Mouse (Mus musculus): ENCODE data around the gene C1ql3. TPM values are rescaled to one million over a fixed set of nuclear protein-coding genes. Genes with fewer than 3 reads are reported as not detected.

C1ql3 gene
- total RNA-seq, 2 experiments from 2014 or later: 0.43 to 0.56 TPM

Other genes starting within 250 kb of the C1ql3 start
- gene Pter, start 87.8 kb downstream of the C1ql3 start, total RNA-seq (2021): 10 to 100 TPM in 1 of 2 experiments, 1 to 10 TPM in 1; 8.8 to 10.1 TPM